Mouse (Mus musculus) olfactory bulb, adult 2 months (tissue): ENCODE results near the gene Cdr2l.

ENCODE experiments used
- CTCF ChIP-seq: fragments of 200-500 bp; IDR thresholded peaks from 2 replicates; pipeline ENCODE4 v1.5.1; 2012; ENCODE audit warnings: low read depth, mild to moderate bottlenecking, low read length, moderate library complexity; ENCODE audit not compliant: insufficient read depth
- POLR2A ChIP-seq: fragments of 200-500 bp; IDR thresholded peaks from 2 replicates; pipeline ENCODE4 v1.6.1; 2012; ENCODE audit warnings: mild to moderate bottlenecking, low read depth, low read length, moderate library complexity; ENCODE audit not compliant: insufficient read depth

DNA sequence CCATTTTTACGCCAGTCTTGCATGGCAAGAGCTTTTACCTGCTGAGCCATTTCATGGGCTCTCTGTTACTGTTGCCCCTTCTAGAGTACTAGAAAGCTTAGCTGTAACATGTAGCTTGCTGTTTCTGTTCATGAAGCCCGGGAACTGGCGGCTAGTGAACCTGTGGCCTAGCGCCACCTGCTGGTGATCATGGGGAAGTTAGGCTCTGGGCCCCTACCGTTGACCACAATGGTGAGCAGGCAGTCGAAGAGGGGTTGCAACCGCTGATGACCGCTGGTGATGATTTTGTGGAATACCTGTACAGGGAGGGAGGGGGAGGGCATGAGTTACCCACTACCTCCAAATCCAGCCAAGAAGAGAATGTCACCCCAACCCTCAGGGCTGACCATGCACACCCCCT, 27.5 kb upstream of the Cdr2l start:
- TF ChIP-seq POLR2A (0 out of 2 replicates have a peak, but pooled peaks have one; percentile 14), CTCF (peak; percentile 85)
